Mouse (Mus musculus) C2C12 (cell line): Measurements from ENCODE around the gene Hmga2.

ENCODE experiments used
- CTCF ChIP-seq: IDR thresholded peaks from one replicate; pipeline ENCODE4 v1.5.1; 2011; ENCODE audit not compliant: control insufficient read depth, insufficient read depth, insufficient read length
- USF1 ChIP-seq: IDR thresholded peaks from one replicate; pipeline ENCODE4 v1.6.1; 2011; ENCODE audit warnings: low read depth, mild to moderate bottlenecking, control low read depth, moderate library complexity

GRCm38 (mm10) chr10:120416628-120417027 lies 59.6 kb downstream of the Hmga2 start:
- no peak for TF ChIP-seq USF1
- TF ChIP-seq CTCF = no peak
